Mouse (Mus musculus): ENCODE data around the gene Nubpl. TPM values are rescaled to one million over a fixed set of nuclear protein-coding genes. Genes with fewer than 3 reads are reported as not detected.

Nubpl gene
- polyA plus RNA-seq, 1 experiment from 2014 or later: 19.4 TPM

GRCm38 (mm10) chr12:52361198-52361597, 263.7 kb downstream of the Nubpl start:
- WGBS: 30% methylated on average over 6 of the region's 6 CpGs
- H3K4me3 ChIP-seq (ENCODE audit: low read depth, low read length): no peak overlapping the region
- peaks cover 4% of the 10 kb centered on the region; the same call in 1 of the 2 replicates for H3K4me1 ChIP-seq (replicated peaks; ENCODE audit: control insufficient read depth, insufficient read depth, low read length)
- H3K9me3 ChIP-seq (ENCODE audit: control insufficient read depth, low read length): no peaks in the 10 kb centered on the region
- DNase-seq (ENCODE audit: low spot score) (no peak), ATAC-seq (replicated peaks; ENCODE audit: low FRiP score) (no peak)
- no peak overlapping the region for H3K9ac ChIP-seq (ENCODE audit: low read length)
- no peak overlapping the region for H3K4me2 ChIP-seq (ENCODE audit: low read depth, low read length, severe bottlenecking)
- H3K27ac ChIP-seq (ENCODE audit: low read depth, low read length): no peak overlapping the region
- H3K36me3 ChIP-seq (ENCODE audit: control insufficient read depth, insufficient read depth, low read length): no peaks in the 10 kb centered on the region
- H3K27me3 ChIP-seq (ENCODE audit: control insufficient read depth, insufficient read depth, low read length): no peaks in the 10 kb centered on the region

Other genes starting within 250 kb of the Nubpl start
- gene Heatr5a, start 126.4 kb upstream of the Nubpl start, polyA plus RNA-seq (2014; fragmentation: Nextera tagmentation; extraction: Ambion mirVana): 13.3 and 16.8 TPM in 2 replicates
- gene Dtd2, start 91.2 kb upstream of the Nubpl start, polyA plus RNA-seq (2014; fragmentation: Nextera tagmentation; extraction: Ambion mirVana): 26.6 and 28.7 TPM in 2 replicates
- gene Gpr33, start 69.7 kb upstream of the Nubpl start, polyA plus RNA-seq (2014; fragmentation: Nextera tagmentation; extraction: Ambion mirVana): not detected in 2 replicates

Measured in forebrain, embryonic 11.5 days (tissue).